Mouse (Mus musculus): ENCODE results near the gene Gkn2.

Gkn2 gene

GRCm38 (mm10) chr6:87399886-87400566 is 26.9 kb downstream of the Gkn2 start:
- no peak for DNase-seq

- no peak for DNase-seq
These were observed 28.3 kb downstream of the Gkn2 start for GRCm38 (mm10) chr6:87401456-87401855.

GRCm38 (mm10) chr6:87412011-87412410 is 38.9 kb downstream of the Gkn2 start:
- DNase-seq, result no peak

DNA sequence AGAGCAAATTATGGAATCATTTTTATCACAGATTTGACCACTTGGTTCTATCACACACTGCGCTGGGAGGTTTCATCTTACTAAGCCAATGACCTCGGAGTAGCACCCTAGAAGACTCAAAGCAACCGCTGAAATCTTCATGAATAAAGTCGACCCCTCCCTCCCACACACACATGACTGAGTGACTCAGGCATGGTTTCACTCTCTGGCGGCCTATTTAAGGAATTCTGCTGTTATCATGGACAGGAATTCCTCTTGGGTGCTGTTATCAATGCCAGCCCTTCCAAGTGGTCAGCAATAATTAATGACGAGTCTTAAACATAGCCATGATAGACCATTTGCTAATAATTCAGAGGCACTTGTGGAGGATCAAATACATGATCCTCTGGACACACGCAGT is 49.1 kb downstream of the Gkn2 start:
- DNase-seq, result no peak

GRCm38 (mm10) chr6:87424037-87424816 is 51.1 kb downstream of the Gkn2 start:
- DNase-seq, result peak; percentile 8 to 24

DNA sequence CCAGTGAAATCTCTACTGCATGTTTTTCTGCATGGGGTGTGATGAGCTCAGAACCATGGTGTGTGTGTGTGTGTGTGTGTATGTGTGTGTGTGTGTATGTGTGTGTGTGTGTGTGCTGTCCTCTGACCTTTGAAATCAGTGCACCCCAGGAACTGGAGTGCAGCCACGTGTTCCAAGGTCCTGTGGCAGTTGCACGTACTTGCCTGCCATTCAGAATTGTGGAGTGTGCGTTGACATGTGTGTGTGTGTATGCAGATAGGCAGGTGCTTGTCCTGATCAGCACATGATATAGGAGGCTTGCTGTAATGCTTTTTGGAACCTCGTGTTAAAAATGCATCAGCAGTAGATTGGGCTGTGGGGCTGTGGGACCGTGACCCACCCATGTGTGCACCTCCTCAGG is 53.8 kb downstream of the Gkn2 start:
- no peak for DNase-seq

GRCm38 (mm10) chr6:87427616-87428015 is 54.5 kb downstream of the Gkn2 start:
- no peak for DNase-seq

- no peak for DNase-seq
These were observed 55.4 kb downstream of the Gkn2 start, which contains the start of gene Bmp10 for GRCm38 (mm10) chr6:87428487-87429044. TSS of gene Bmp10 (plus strand) at chr6:87428994.
